Mouse (Mus musculus): ENCODE results near the gene Xrcc1. TPM values are rescaled to one million over a fixed set of nuclear protein-coding genes. Genes with fewer than 3 reads are reported as not detected.

The Xrcc1 gene
- polyA plus RNA-seq, 1 experiment from 2014 or later, result 100.0 TPM

Other genes starting within 250 kb of the Xrcc1 start
- 29.6 and 31.3 TPM in 2 replicates for gene Zfp61, start 245.1 kb upstream of the Xrcc1 start, polyA plus RNA-seq (2015; fragmentation: Nextera tagmentation; extraction: Ambion mirVana)
- gene Zfp94, start 229.6 kb upstream of the Xrcc1 start, polyA plus RNA-seq (2015; fragmentation: Nextera tagmentation; extraction: Ambion mirVana), result 9.3 and 11.1 TPM in 2 replicates
- 0.15 TPM in 1 of 2 replicates, not detected in the other for gene Tescl, start 212.4 kb upstream of the Xrcc1 start, polyA plus RNA-seq (2015; fragmentation: Nextera tagmentation; extraction: Ambion mirVana)
- gene Lypd5, start 197.1 kb upstream of the Xrcc1 start, polyA plus RNA-seq (2015; fragmentation: Nextera tagmentation; extraction: Ambion mirVana), result 0.26 and 3.0 TPM in 2 replicates
- 7.1 and 14.4 TPM in 2 replicates for gene Kcnn4, start 176.0 kb upstream of the Xrcc1 start, polyA plus RNA-seq (2015; fragmentation: Nextera tagmentation; extraction: Ambion mirVana)
- 20.9 and 23.7 TPM in 2 replicates for gene Smg9, start 146.7 kb upstream of the Xrcc1 start, polyA plus RNA-seq (2015; fragmentation: Nextera tagmentation; extraction: Ambion mirVana)
- not detected in 2 replicates for gene Irgc1, start 94.0 kb upstream of the Xrcc1 start, polyA plus RNA-seq (2015; fragmentation: Nextera tagmentation; extraction: Ambion mirVana)
- 12.1 and 12.3 TPM in 2 replicates for gene Plaur, start 83.8 kb upstream of the Xrcc1 start, polyA plus RNA-seq (2015; fragmentation: Nextera tagmentation; extraction: Ambion mirVana)
- gene Cadm4, start 64.3 kb upstream of the Xrcc1 start, polyA plus RNA-seq (2015; fragmentation: Nextera tagmentation; extraction: Ambion mirVana), result 4.7 and 6.3 TPM in 2 replicates
- gene Zfp428, start 39.3 kb upstream of the Xrcc1 start, polyA plus RNA-seq (2015; fragmentation: Nextera tagmentation; extraction: Ambion mirVana), result 38.1 TPM in 2 replicates
- gene AC161166.1, start 33.8 kb upstream of the Xrcc1 start, polyA plus RNA-seq (2015; fragmentation: Nextera tagmentation; extraction: Ambion mirVana), result 0.19 and 0.40 TPM in 2 replicates
- 7.6 and 8.2 TPM in 2 replicates for gene Irgq, start 15.6 kb upstream of the Xrcc1 start, polyA plus RNA-seq (2015; fragmentation: Nextera tagmentation; extraction: Ambion mirVana)
- gene Pinlyp, start 171 bp upstream of the Xrcc1 start, polyA plus RNA-seq (2015; fragmentation: Nextera tagmentation; extraction: Ambion mirVana), result 1.9 and 6.8 TPM in 2 replicates
- gene Ethe1, start 41.3 kb downstream of the Xrcc1 start, polyA plus RNA-seq (2015; fragmentation: Nextera tagmentation; extraction: Ambion mirVana), result 31.1 and 37.1 TPM in 2 replicates
- gene Zfp575, start 41.4 kb downstream of the Xrcc1 start, polyA plus RNA-seq (2015; fragmentation: Nextera tagmentation; extraction: Ambion mirVana), result 4.3 and 5.0 TPM in 2 replicates
- 0.43 and 0.54 TPM in 2 replicates for gene Phldb3, start 64.5 kb downstream of the Xrcc1 start, polyA plus RNA-seq (2015; fragmentation: Nextera tagmentation; extraction: Ambion mirVana)
- gene Lypd3, start 90.3 kb downstream of the Xrcc1 start, polyA plus RNA-seq (2015; fragmentation: Nextera tagmentation; extraction: Ambion mirVana), result 22.6 and 42.2 TPM in 2 replicates
- gene Tex101, start 130.4 kb downstream of the Xrcc1 start, polyA plus RNA-seq (2015; fragmentation: Nextera tagmentation; extraction: Ambion mirVana), result 0.21 TPM in 1 of 2 replicates, not detected in the other
- not detected in 2 replicates for gene BC049730, start 163.0 kb downstream of the Xrcc1 start, polyA plus RNA-seq (2015; fragmentation: Nextera tagmentation; extraction: Ambion mirVana)
- gene Gm4763, start 180.6 kb downstream of the Xrcc1 start, polyA plus RNA-seq (2015; fragmentation: Nextera tagmentation; extraction: Ambion mirVana), result not detected in 2 replicates
- gene Cd177, start 214.0 kb downstream of the Xrcc1 start, polyA plus RNA-seq (2015; fragmentation: Nextera tagmentation; extraction: Ambion mirVana), result 3.3 and 3.7 TPM in 2 replicates
- 0.95 and 1.2 TPM in 2 replicates for gene Ceacam10, start 230.9 kb downstream of the Xrcc1 start, polyA plus RNA-seq (2015; fragmentation: Nextera tagmentation; extraction: Ambion mirVana)

Data from stomach, embryonic 15.5 days (tissue).